Mouse (Mus musculus) C2C12 (cell line): ENCODE results near the gene Cacna1g. TPM values are rescaled to one million over a fixed set of nuclear protein-coding genes. Genes with fewer than 3 reads are reported as not detected.

Experiments used
- H3K27me3 ChIP-seq: one replicate; pipeline ENCODE4 v1.6.1; 2011; ENCODE audit not compliant: control insufficient read depth, insufficient read depth, insufficient read length
- H3K36me3 ChIP-seq: one replicate; pipeline ENCODE4 v1.6.1; 2011; ENCODE audit not compliant: control insufficient read depth, insufficient read depth
- H3K4me3 ChIP-seq: one replicate; pipeline ENCODE4 v1.5.1; 2011; ENCODE audit warnings: mild to moderate bottlenecking, control low read depth; ENCODE audit not compliant: poor library complexity, insufficient read depth, severe bottlenecking
- H3K79me2 ChIP-seq: one replicate; pipeline ENCODE4 v1.6.1; 2011; ENCODE audit not compliant: control insufficient read depth, insufficient read depth
- H3K79me3 ChIP-seq: one replicate; pipeline ENCODE4 v1.6.1; 2011; ENCODE audit warnings: low read depth, control low read depth
- H3ac ChIP-seq: one replicate; pipeline ENCODE3; 2011; ENCODE audit warnings: low read depth; ENCODE audit not compliant: control insufficient read depth, insufficient read length
- CEBPB ChIP-seq: IDR thresholded peaks from one replicate; pipeline ENCODE4 v1.6.1; 2011; ENCODE audit warnings: low read depth, mild to moderate bottlenecking, control low read depth, moderate library complexity
- CTCF ChIP-seq: IDR thresholded peaks from one replicate; pipeline ENCODE4 v1.5.1; 2011; ENCODE audit not compliant: control insufficient read depth, insufficient read depth, insufficient read length
- FOSL1 ChIP-seq: IDR thresholded peaks from one replicate; pipeline ENCODE4 v1.8.0; 2011; ENCODE audit warnings: mild to moderate bottlenecking, low read length; ENCODE audit not compliant: poor library complexity, insufficient read depth, severe bottlenecking
- MAX ChIP-seq: IDR thresholded peaks from one replicate; pipeline ENCODE4 v1.6.1; 2011; ENCODE audit warnings: mild to moderate bottlenecking, control low read depth
- MYOD1 ChIP-seq: IDR thresholded peaks from one replicate; pipeline ENCODE4 v1.6.1; 2011; ENCODE audit warnings: low read depth; ENCODE audit not compliant: control insufficient read depth, insufficient read length
- MYOG ChIP-seq: IDR thresholded peaks from one replicate; pipeline ENCODE4 v1.6.1; 2011; ENCODE audit not compliant: control insufficient read depth, insufficient read length; ENCODE audit errors: extremely low read depth
- USF1 ChIP-seq: IDR thresholded peaks from one replicate; pipeline ENCODE4 v1.6.1; 2011; ENCODE audit warnings: low read depth, mild to moderate bottlenecking, control low read depth, moderate library complexity
- polyA plus RNA-seq: library from polyadenylated mRNA; unstranded; fragments of >200 nt; fragmentation: generic; extraction: Trizol; gene quantifications from one replicate; pipeline ENCODE4 v1.2.1, GENCODE M21; 2012; ENCODE audit warnings: missing spikeins

Gene Cacna1g
- polyA plus RNA-seq, 1 experiment: 0.04 TPM

- H3K79me2 ChIP-seq: no peaks in the 10 kb centered on the region
- no peaks in the 10 kb centered on the region for H3K79me3 ChIP-seq
- TF ChIP-seq USF1 (no peak), FOSL1 (no peak), MYOD1 (no peak), CEBPB (no peak), MAX (no peak), MYOG (no peak), CTCF (no peak)
- H3K27me3 ChIP-seq: peaks cover 32% of the 10 kb centered on the region
- H3K4me3 ChIP-seq: no peak within 1 kb of the TSS
- no peak within 1 kb of the TSS for H3ac ChIP-seq
- no peaks in the 10 kb centered on the region for H3K36me3 ChIP-seq
These were observed 25.7 kb upstream of the Cacna1g start, which contains the start of gene Epn3 for GRCm38 (mm10) chr11:94499661-94500152. TSS of gene Epn3 (minus strand) at chr11:94499974.

GRCm38 (mm10) chr11:94499035-94499434, 25.0 kb upstream of the Cacna1g start:
- no peak overlapping the region for H3K4me3 ChIP-seq
- H3K79me3 ChIP-seq: no peaks in the 10 kb centered on the region
- no peak for TF ChIP-seq USF1
- no peak for TF ChIP-seq MAX
- no peak for TF ChIP-seq CEBPB
- no peak for TF ChIP-seq FOSL1
- TF ChIP-seq MYOD1: no peak
- no peak for TF ChIP-seq MYOG
- TF ChIP-seq CTCF: no peak
- H3ac ChIP-seq: no peak overlapping the region
- peaks cover 25% of the 10 kb centered on the region for H3K27me3 ChIP-seq
- no peaks in the 10 kb centered on the region for H3K79me2 ChIP-seq
- no peaks in the 10 kb centered on the region for H3K36me3 ChIP-seq

- Histone ChIP-seq H3K79me2 (no peaks in the 10 kb centered on the region), H3K36me3 (no peaks in the 10 kb centered on the region), H3K4me3 (no peak overlapping the region), H3K79me3 (no peaks in the 10 kb centered on the region), H3ac (no peak overlapping the region), H3K27me3 (peaks cover 27% of the 10 kb centered on the region)
- TF ChIP-seq MYOD1 (no peak), CEBPB (no peak), USF1 (no peak), MAX (no peak), CTCF (no peak), FOSL1 (no peak), MYOG (no peak)
These were observed 24.3 kb upstream of the Cacna1g start for GRCm38 (mm10) chr11:94498093-94498996.

- Histone ChIP-seq H3K4me3 (no peak overlapping the region), H3K27me3 (peaks cover 24% of the 10 kb centered on the region), H3ac (no peak overlapping the region), H3K36me3 (no peaks in the 10 kb centered on the region), H3K79me2 (no peaks in the 10 kb centered on the region), H3K79me3 (no peaks in the 10 kb centered on the region)
- TF ChIP-seq CTCF: no peak
- no peak for TF ChIP-seq USF1
- TF ChIP-seq MYOD1: no peak
- no peak for TF ChIP-seq FOSL1
These were observed 21.4 kb upstream of the Cacna1g start for GRCm38 (mm10) chr11:94495415-94495814.

- no peak overlapping the region for H3K4me3 ChIP-seq
- no peaks in the 10 kb centered on the region for H3K79me2 ChIP-seq
- no peak overlapping the region for H3ac ChIP-seq
- TF ChIP-seq MYOG: no peak
- no peak for TF ChIP-seq CTCF
- TF ChIP-seq MAX: no peak
- no peak for TF ChIP-seq FOSL1
- no peak for TF ChIP-seq MYOD1
- no peaks in the 10 kb centered on the region for H3K79me3 ChIP-seq
- no peaks in the 10 kb centered on the region for H3K36me3 ChIP-seq
- peaks cover 28% of the 10 kb centered on the region for H3K27me3 ChIP-seq
These were observed 17.7 kb upstream of the Cacna1g start for GRCm38 (mm10) chr11:94491749-94492099.

GRCm38 (mm10) chr11:94491035-94491748, 17.2 kb upstream of the Cacna1g start:
- no peaks in the 10 kb centered on the region for H3K36me3 ChIP-seq
- no peak overlapping the region for H3ac ChIP-seq
- H3K79me2 ChIP-seq: no peaks in the 10 kb centered on the region
- no peak for TF ChIP-seq CTCF
- no peak for TF ChIP-seq CEBPB
- no peak for TF ChIP-seq MAX
- TF ChIP-seq MYOD1: no peak
- no peak for TF ChIP-seq USF1
- TF ChIP-seq MYOG: no peak
- H3K79me3 ChIP-seq: no peaks in the 10 kb centered on the region
- H3K4me3 ChIP-seq: no peak overlapping the region
- H3K27me3 ChIP-seq: peaks cover 30% of the 10 kb centered on the region
